Mouse (Mus musculus) heart, adult 2 months (tissue): Measurements from ENCODE around the gene Tgfbr2.

Experiments used
- CTCF ChIP-seq: fragments of 200-600 bp; IDR thresholded peaks from 2 replicates; pipeline ENCODE4 v1.8.1; 2022; ENCODE audit warnings: antibody characterized with exemption, mild to moderate bottlenecking, moderate library complexity
- EP300 ChIP-seq: fragments of 200-500 bp; IDR thresholded peaks from 2 replicates; pipeline ENCODE4 v1.6.1; 2011; ENCODE audit warnings: low read depth, low read length, control low read depth; ENCODE audit not compliant: insufficient read depth
- POLR2A ChIP-seq: fragments of 200-500 bp; IDR thresholded peaks from 2 replicates; pipeline ENCODE4 v1.6.1; 2011; ENCODE audit warnings: mild to moderate bottlenecking, low read depth, low read length, control low read depth; ENCODE audit not compliant: insufficient read depth

DNA sequence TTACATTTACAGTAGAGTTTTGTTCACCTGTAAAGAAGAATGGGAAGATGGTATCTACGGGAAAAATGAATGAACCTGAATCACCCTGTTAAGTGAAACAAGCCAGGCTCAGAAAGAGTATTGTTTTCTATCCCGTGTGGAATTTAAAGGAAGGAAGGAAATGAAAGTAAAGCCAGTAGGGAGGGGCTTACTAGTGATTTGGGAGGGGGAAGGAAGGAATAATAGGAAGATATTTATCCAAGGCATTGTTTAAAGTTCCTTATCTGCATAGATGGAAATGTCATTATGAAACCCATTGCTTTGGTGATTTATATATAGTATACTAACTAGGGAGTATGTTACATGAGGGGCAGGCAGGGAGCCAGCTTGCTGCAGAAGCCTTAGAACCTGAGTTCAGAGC, 66.4 kb downstream of the Tgfbr2 start:
- TF ChIP-seq POLR2A (no peak), CTCF (no peak), EP300 (no peak)
